Mouse (Mus musculus) cerebellum, postnatal 4 days (tissue): ENCODE data around the gene Cntnap2.
"Not testable (repeated sequence)": the region's sequence is repeated elsewhere in the genome, so short reads cannot be mapped to it uniquely, and the experiment has no call there.

ENCODE experiments used
- DNase-seq, 2 experiments: peaks; one replicate each; pipeline ENCODE4 v3.0.0; 2022; ENCODE audit warnings: low spot score in 2 of 2, mixed read lengths in 1 of 2

Gene Cntnap2

GRCm38 (mm10) chr6:46963693-46964092 lies 1904.5 kb downstream of the Cntnap2 start:
- no peak for DNase-seq

GRCm38 (mm10) chr6:46972640-46973039 lies 1913.5 kb downstream of the Cntnap2 start:
- peak in 1 of 2 experiments; percentile 6 for DNase-seq

GRCm38 (mm10) chr6:46996010-46996602 lies 1936.9 kb downstream of the Cntnap2 start:
- DNase-seq = no peak

- DNase-seq = no peak
Observed at GRCm38 (mm10) chr6:47004430-47004829, 1945.3 kb downstream of the Cntnap2 start.

GRCm38 (mm10) chr6:47012933-47013332 lies 1953.8 kb downstream of the Cntnap2 start:
- no peak for DNase-seq

GRCm38 (mm10) chr6:47013535-47013934 lies 1954.4 kb downstream of the Cntnap2 start:
- DNase-seq = peak; percentile 65 to 82

GRCm38 (mm10) chr6:47014886-47015586 lies 1955.9 kb downstream of the Cntnap2 start:
- no peak for DNase-seq

- DNase-seq = no peak
Observed at GRCm38 (mm10) chr6:47026064-47026686, 1967.0 kb downstream of the Cntnap2 start.

- DNase-seq = no peak
Observed at GRCm38 (mm10) chr6:47031362-47031761, 1972.2 kb downstream of the Cntnap2 start.

- DNase-seq = no peak
Observed at GRCm38 (mm10) chr6:47042602-47043001, 1983.4 kb downstream of the Cntnap2 start.

- no peak for DNase-seq
Observed at GRCm38 (mm10) chr6:47043586-47043985, 1984.4 kb downstream of the Cntnap2 start.

- DNase-seq = no peak
Observed at GRCm38 (mm10) chr6:47044385-47045200, 1985.4 kb downstream of the Cntnap2 start.

GRCm38 (mm10) chr6:47049051-47049450 lies 1989.9 kb downstream of the Cntnap2 start:
- DNase-seq = no peak

GRCm38 (mm10) chr6:47050319-47051222 lies 1991.4 kb downstream of the Cntnap2 start:
- no peak for DNase-seq

- DNase-seq = no peak
Observed at GRCm38 (mm10) chr6:47061341-47061740, 2002.2 kb downstream of the Cntnap2 start.

GRCm38 (mm10) chr6:47089998-47090397 lies 2030.8 kb downstream of the Cntnap2 start:
- no peak for DNase-seq

GRCm38 (mm10) chr6:47104951-47105350 lies 2045.8 kb downstream of the Cntnap2 start:
- DNase-seq = no peak

GRCm38 (mm10) chr6:47109582-47110220 lies 2050.5 kb downstream of the Cntnap2 start:
- DNase-seq = no peak

- DNase-seq = not testable (repeated sequence)
Observed at GRCm38 (mm10) chr6:47134063-47134462, 2074.9 kb downstream of the Cntnap2 start.

GRCm38 (mm10) chr6:47153018-47153417 lies 2093.9 kb downstream of the Cntnap2 start:
- not testable (repeated sequence) for DNase-seq
